In genomic region chr5:41556700-41557309, GRCm38 (mm10) we compare ENCODE assay signal across 8 mouse cellular contexts.
DNase-seq lines count a peak whose midpoint lies in the region; ATAC-seq and TF ChIP-seq lines count a peak whose summit lies in the region.
"Had no signal": no experiment of that assay in that cellular context is flagged by ENCODE, and none has a peak within 500 bp of the region (broad histone marks: within the 10 kb centered on the region; RNA-seq: fewer than 3 reads in every experiment).

No protein-coding gene starts in this region.

- DNase-seq in kidney, postnatal 10 days = peak; percentile 9
- DNase-seq in kidney, adult 2 months = no peak
- no peak for DNase-seq in gastrocnemius, adult 8-10 months (ENCODE audit: low spot score in 2 of 2)
- DNase-seq: heart, postnatal 36 days had no signal

- H3K27me3 ChIP-seq in kidney, adult 2 months (replicated peaks; ENCODE audit: control insufficient read depth, insufficient read depth, low read length) = no peaks in the 10 kb centered on the region
- no peaks in the 10 kb centered on the region for H3K27me3 ChIP-seq in embryonic facial prominence, embryonic 12.5 days
- H3K27me3 ChIP-seq in hindbrain, embryonic 16.5 days (replicated peaks; ENCODE audit: control insufficient read depth, insufficient read depth, low read length) = no peaks in the 10 kb centered on the region
- H3K27me3 ChIP-seq in midbrain, embryonic 16.5 days (ENCODE audit: control insufficient read depth, insufficient read depth, low read depth, low read length) = no peaks in the 10 kb centered on the region

- H3K9me3 ChIP-seq in embryonic facial prominence, embryonic 12.5 days = no peaks in the 10 kb centered on the region
- H3K9me3 ChIP-seq in hindbrain, embryonic 16.5 days (ENCODE audit: control insufficient read depth, low read length) = no peaks in the 10 kb centered on the region
- H3K9me3 ChIP-seq in midbrain, embryonic 16.5 days (replicated peaks; ENCODE audit: control insufficient read depth, low read length, poor library complexity, severe bottlenecking) = no peaks in the 10 kb centered on the region

- no peak overlapping the region for H3K9ac ChIP-seq in embryonic facial prominence, embryonic 12.5 days
- peak overlapping the region; percentile 50 for H3K9ac ChIP-seq in hindbrain, embryonic 16.5 days (ENCODE audit: low read depth, low read length)
- H3K9ac ChIP-seq in midbrain, embryonic 16.5 days (ENCODE audit: low read depth, low read length) = 0 out of 2 replicates have a peak overlapping the region, but pooled peaks have one; percentile 20

- TF ChIP-seq POLR2A in kidney, adult 2 months (IDR thresholded peaks at IDR 0.05; ENCODE audit: low read depth, low read length) = no peak

- H3K27ac ChIP-seq in kidney, adult 2 months (ENCODE audit: insufficient read depth, low read depth, low read length) = no peak overlapping the region
- no peak overlapping the region for H3K27ac ChIP-seq in embryonic facial prominence, embryonic 12.5 days
- no peak overlapping the region for H3K27ac ChIP-seq in hindbrain, embryonic 16.5 days (ENCODE audit: low read depth, low read length)
- no peak overlapping the region for H3K27ac ChIP-seq in midbrain, embryonic 16.5 days (ENCODE audit: low read length)

- ATAC-seq in embryonic facial prominence, embryonic 12.5 days (ENCODE audit: insufficient number of reproducible peaks, insufficient read depth, low FRiP score, low TSS enrichment) = no peak
- ATAC-seq in hindbrain, embryonic 16.5 days = peak; percentile 58; the same call in 1 of the 2 replicates
- ATAC-seq in midbrain, embryonic 16.5 days = no peak
- ATAC-seq in monocyte, adult 5-6 weeks (replicated peaks; ENCODE audit: insufficient number of reproducible peaks, low FRiP score, low TSS enrichment, poor library complexity, severe bottlenecking) = no peak

- H3K36me3 ChIP-seq in kidney, adult 2 months (ENCODE audit: control insufficient read depth, insufficient read depth, low read length) = no peaks in the 10 kb centered on the region
- H3K36me3 ChIP-seq in embryonic facial prominence, embryonic 12.5 days = no peaks in the 10 kb centered on the region
- H3K36me3 ChIP-seq in hindbrain, embryonic 16.5 days (ENCODE audit: control insufficient read depth, insufficient read depth, low read length) = no peaks in the 10 kb centered on the region
- H3K36me3 ChIP-seq in midbrain, embryonic 16.5 days (ENCODE audit: control insufficient read depth, insufficient read depth, low read length) = no peaks in the 10 kb centered on the region

- no peak for TF ChIP-seq CTCF in kidney, adult 2 months (conservative IDR thresholded peaks at IDR 0.05; ENCODE audit: insufficient read depth, insufficient read length, low read depth, low read length)

- H3K4me2 ChIP-seq in embryonic facial prominence, embryonic 12.5 days (replicated peaks) = peak overlapping the region; percentile 41
- H3K4me2 ChIP-seq in hindbrain, embryonic 16.5 days (ENCODE audit: low read length) = peak overlapping the region; percentile 54
- H3K4me2 ChIP-seq in midbrain, embryonic 16.5 days (ENCODE audit: low read length) = peak overlapping the region; percentile 48

- WGBS in kidney, adult 2 months = 40% methylated on average over 24 of the region's 24 CpGs
- 48% methylated on average over 24 of the region's 24 CpGs for WGBS in embryonic facial prominence, embryonic 12.5 days
- WGBS in hindbrain, embryonic 16.5 days = 42% methylated on average over 24 of the region's 24 CpGs
- WGBS in midbrain, embryonic 16.5 days = 50% methylated on average over 24 of the region's 24 CpGs

- no peaks in the 10 kb centered on the region for H3K4me1 ChIP-seq in kidney, adult 2 months (ENCODE audit: control insufficient read depth, insufficient read depth, low read length)
- no peaks in the 10 kb centered on the region for H3K4me1 ChIP-seq in embryonic facial prominence, embryonic 12.5 days
- H3K4me1 ChIP-seq in hindbrain, embryonic 16.5 days (ENCODE audit: control insufficient read depth, insufficient read depth, low read depth, low read length) = no peaks in the 10 kb centered on the region; the same call in 1 of the 2 replicates
- H3K4me1 ChIP-seq in midbrain, embryonic 16.5 days (ENCODE audit: control insufficient read depth, insufficient read depth, low read length) = no peaks in the 10 kb centered on the region

- no peak overlapping the region for H3K4me3 ChIP-seq in kidney, adult 2 months (ENCODE audit: insufficient read depth, low read depth, low read length)
- H3K4me3 ChIP-seq in embryonic facial prominence, embryonic 12.5 days = 0 out of 2 replicates have a peak overlapping the region, but pooled peaks have one; percentile 13
- peak overlapping the region; percentile 19 for H3K4me3 ChIP-seq in hindbrain, embryonic 16.5 days (ENCODE audit: low read length)
- H3K4me3 ChIP-seq in midbrain, embryonic 16.5 days (ENCODE audit: low read depth, low read length) = peak overlapping the region; percentile 6; the same call in 1 of the 2 replicates
